Mouse (Mus musculus): ENCODE measurements around the gene Cbx4.

Gene Cbx4

GRCm38 (mm10) chr11:119039732-119040512 lies 46.1 kb downstream of the Cbx4 start:
- no peak for DNase-seq

GRCm38 (mm10) chr11:119038744-119039484 lies 47.1 kb downstream of the Cbx4 start:
- DNase-seq = no peak

GRCm38 (mm10) chr11:119037780-119038401 lies 48.1 kb downstream of the Cbx4 start:
- DNase-seq = no peak

GRCm38 (mm10) chr11:119036934-119037779 lies 48.9 kb downstream of the Cbx4 start:
- no peak for DNase-seq

GRCm38 (mm10) chr11:119036447-119036846 lies 49.6 kb downstream of the Cbx4 start:
- DNase-seq = no peak

GRCm38 (mm10) chr11:119035686-119036165 lies 50.3 kb downstream of the Cbx4 start:
- no peak for DNase-seq

GRCm38 (mm10) chr11:119035094-119035685 lies 50.8 kb downstream of the Cbx4 start:
- DNase-seq = no peak

GRCm38 (mm10) chr11:119034635-119035034 lies 51.4 kb downstream of the Cbx4 start:
- no peak for DNase-seq

- peak; percentile 72 for DNase-seq
These were observed 52.0 kb downstream of the Cbx4 start for GRCm38 (mm10) chr11:119033874-119034558.
